Mouse (Mus musculus) intestine, embryonic 14.5 days (tissue): ENCODE measurements around the gene Adsl. TPM values are rescaled to one million over a fixed set of nuclear protein-coding genes. Genes with fewer than 3 reads are reported as not detected.
"Not testable (repeated sequence)": the region's sequence is repeated elsewhere in the genome, so short reads cannot be mapped to it uniquely, and the experiment has no call there.

Experiments used
- ATAC-seq: fragments of 200-750 bp; cut with Nextera tagmentation; replicated peaks from 2 replicates; pipeline ENCODE4 v1.8.0; 2017; ENCODE audit warnings: low read depth, moderate number of reproducible peaks, moderate TSS enrichment, moderate library complexity; ENCODE audit not compliant: low FRiP score, low TSS enrichment
- DNase-seq: peaks from one replicate; pipeline ENCODE4 v3.0.0-alpha.2; 2018; ENCODE audit warnings: low spot score
- H3K27ac ChIP-seq: fragments of 300-500 bp; sonication (generic); 2 replicates; pipeline ENCODE4 v1.5.1; 2014; ENCODE audit warnings: low read depth, mild to moderate bottlenecking, control low read depth
- H3K27me3 ChIP-seq: fragments of 300-500 bp; sonication (generic); replicated peaks from 2 replicates; pipeline ENCODE4 v1.6.1; 2014; ENCODE audit warnings: low read length, control low read depth; ENCODE audit not compliant: control insufficient read depth, insufficient read depth
- H3K36me3 ChIP-seq: fragments of 300-500 bp; sonication (generic); 2 replicates; pipeline ENCODE4 v1.6.1; 2014; ENCODE audit warnings: low read length, control low read depth; ENCODE audit not compliant: control insufficient read depth, insufficient read depth
- H3K4me1 ChIP-seq: fragments of 300-500 bp; sonication (generic); replicated peaks from 2 replicates; pipeline ENCODE4 v1.6.1; 2014; ENCODE audit warnings: low read length, control low read depth, mixed read lengths; ENCODE audit not compliant: control insufficient read depth, insufficient read depth
- H3K4me2 ChIP-seq: fragments of 300-500 bp; sonication (generic); 2 replicates; pipeline ENCODE4 v1.6.1; 2014; ENCODE audit warnings: low read length
- H3K4me3 ChIP-seq: fragments of 300-500 bp; sonication (generic); 2 replicates; pipeline ENCODE4 v1.5.1; 2014; ENCODE audit warnings: low read depth, low read length, control low read depth, mixed read lengths
- H3K9ac ChIP-seq: fragments of 300-500 bp; sonication (generic); 2 replicates; pipeline ENCODE4 v1.6.1; 2014; ENCODE audit warnings: mild to moderate bottlenecking, low read length
- H3K9me3 ChIP-seq: fragments of 300-500 bp; sonication (generic); 2 replicates; pipeline ENCODE4 v1.6.1; 2016; ENCODE audit warnings: low read length, control low read depth; ENCODE audit not compliant: control insufficient read depth
- WGBS: fragments of 180-500 bp; shearing (Covaris S2); extraction: QIAGEN DNeasy Blood & Tissue Kit; methylation state at CpG from one replicate; pipeline ENCODE4 v1.1.7; 2014; 5-methylcytosine and 5-hydroxymethylcytosine counted together
- polyA plus RNA-seq: library from polyadenylated mRNA; unstranded; fragments of >200 nt; fragmentation: Nextera tagmentation; extraction: Ambion mirVana; gene quantifications from 2 replicates; pipeline ENCODE4 v1.2.1, GENCODE M21; 2014

The Adsl gene
- polyA plus RNA-seq: 175 and 189 TPM in 2 replicates

- Histone ChIP-seq H3K27ac (peak within 1 kb of the TSS; percentile 90), H3K36me3 (peaks cover 15% of the 10 kb centered on the region), H3K9me3 (no peaks in the 10 kb centered on the region), H3K27me3 (no peaks in the 10 kb centered on the region), H3K4me3 (peak within 1 kb of the TSS; percentile 97), H3K4me2 (peak within 1 kb of the TSS; percentile 92), H3K9ac (peak within 1 kb of the TSS; percentile 73), H3K4me1 (peaks cover 5% of the 10 kb centered on the region; the same call in 1 of the 2 replicates)
- under 1% methylated on average over 63 of the region's 63 CpGs for WGBS
- DNase-seq (peak; percentile 96), ATAC-seq (peak; percentile 87)
These were observed at the start of gene Adsl for GRCm38 (mm10) chr15:80948145-80949135. Gene Adsl, plus strand, starts transcription at chr15:80948490.

- Histone ChIP-seq H3K9me3 (no peaks in the 10 kb centered on the region), H3K27ac (no peak overlapping the region), H3K27me3 (no peaks in the 10 kb centered on the region), H3K4me1 (no peaks in the 10 kb centered on the region), H3K9ac (no peak overlapping the region), H3K4me2 (no peak overlapping the region), H3K36me3 (peaks cover 92% of the 10 kb centered on the region), H3K4me3 (no peak overlapping the region)
- DNase-seq (no peak), ATAC-seq (no peak)
- 81% methylated on average over 2 of the region's 2 CpGs for WGBS
These were observed 48.5 kb upstream of the Adsl start for GRCm38 (mm10) chr15:80899806-80900205.

DNA sequence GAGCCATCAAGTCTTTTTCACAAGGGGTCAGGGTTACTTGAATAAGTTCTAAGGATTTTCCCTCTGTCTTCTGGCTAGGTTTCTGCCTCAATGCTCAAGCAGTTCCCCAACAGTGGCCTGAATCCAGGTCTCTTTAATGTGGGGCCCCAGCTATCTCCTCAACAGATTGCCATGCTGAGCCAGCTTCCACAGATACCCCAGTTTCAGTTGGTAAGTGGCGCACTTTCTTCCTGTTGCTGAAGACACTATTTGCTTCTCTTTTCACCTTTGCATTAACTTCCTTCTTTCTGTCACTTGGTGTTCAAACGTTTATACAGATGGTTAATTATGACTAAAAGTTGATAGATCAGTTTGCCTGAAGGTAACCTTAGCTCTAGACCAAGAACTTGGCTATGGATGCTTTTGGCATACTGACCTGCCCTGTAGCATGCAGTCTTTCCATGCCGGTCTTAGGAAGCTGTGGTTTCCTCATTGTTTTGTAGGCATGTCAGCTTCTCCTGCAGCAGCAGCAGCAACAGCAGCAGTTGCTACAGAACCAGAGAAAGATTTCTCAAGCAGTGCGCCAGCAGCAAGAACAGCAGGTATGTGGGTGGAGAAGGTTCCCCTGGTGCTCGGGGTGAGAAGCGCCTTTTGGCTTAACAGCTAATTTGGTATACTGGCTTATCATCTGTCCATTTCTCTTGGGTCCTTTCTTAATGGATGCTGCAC is 46.3 kb upstream of the Adsl start:
- no peak overlapping the region for H3K9ac ChIP-seq
- WGBS: 91% methylated on average over 6 of the region's 6 CpGs
- peaks cover 91% of the 10 kb centered on the region for H3K36me3 ChIP-seq

DNA sequence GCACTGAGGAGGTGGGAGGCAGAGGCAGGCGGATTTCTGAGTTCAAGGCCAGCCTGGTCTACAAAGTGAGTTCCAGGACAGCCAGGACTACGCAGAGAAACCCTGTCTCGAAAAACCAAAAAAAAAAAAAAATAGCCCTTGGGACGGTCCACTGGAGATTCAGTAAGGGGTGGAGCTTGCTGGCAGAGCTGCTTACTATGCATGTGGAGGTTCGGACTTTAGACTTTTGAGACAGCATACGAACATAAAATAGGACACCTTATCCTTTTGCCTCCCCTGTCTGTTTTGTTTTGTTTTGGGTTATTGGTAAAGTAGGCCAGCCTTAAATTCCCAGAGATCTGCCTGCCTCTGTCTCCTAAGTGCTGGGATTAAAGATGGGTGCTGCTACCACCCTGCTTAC is 43.5 kb upstream of the Adsl start:
- DNase-seq, H3K4me1 ChIP-seq, ATAC-seq, H3K27ac ChIP-seq, H3K27me3 ChIP-seq, H3K9me3 ChIP-seq, H3K4me2 ChIP-seq, H3K4me3 ChIP-seq, H3K9ac ChIP-seq: not testable (repeated sequence)
- WGBS: 87% methylated on average over 6 of the region's 6 CpGs
- H3K36me3 ChIP-seq: peaks cover 75% of the 10 kb centered on the region

More for the DNA sequence above, 46.3 kb upstream of the Adsl start:
- DNase-seq: no peak
- Histone ChIP-seq H3K4me3 (no peak overlapping the region), H3K27me3 (no peaks in the 10 kb centered on the region), H3K4me2 (no peak overlapping the region), H3K4me1 (no peaks in the 10 kb centered on the region), H3K27ac (no peak overlapping the region), H3K9me3 (no peaks in the 10 kb centered on the region)
- no peak for ATAC-seq

DNA sequence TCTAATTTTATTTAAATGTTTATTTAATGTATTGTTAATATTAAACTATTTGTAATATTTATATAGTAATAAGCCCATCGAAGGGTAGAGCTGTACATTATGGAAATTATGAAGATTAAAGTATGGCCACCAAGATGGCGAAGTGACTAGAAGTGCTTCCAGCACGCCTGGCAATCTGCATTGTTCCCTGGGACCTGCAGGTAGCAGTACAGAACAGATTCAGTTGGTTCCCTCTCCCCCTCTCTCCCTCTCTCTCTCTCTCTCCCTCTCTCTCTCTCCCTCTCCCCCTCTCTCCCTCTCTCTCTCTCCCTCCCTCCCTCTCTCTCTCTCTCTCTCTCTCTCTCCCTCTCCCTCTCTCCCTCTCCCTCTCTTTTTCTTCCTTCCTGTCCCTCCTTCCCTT is 38.1 kb upstream of the Adsl start:
- no peaks in the 10 kb centered on the region for H3K4me1 ChIP-seq
- H3K27ac ChIP-seq: no peak overlapping the region
- no peak for DNase-seq
- H3K4me3 ChIP-seq: no peak overlapping the region
- peaks cover 70% of the 10 kb centered on the region for H3K36me3 ChIP-seq
- no peaks in the 10 kb centered on the region for H3K9me3 ChIP-seq
- no peak for ATAC-seq
- no peak overlapping the region for H3K9ac ChIP-seq
- no peaks in the 10 kb centered on the region for H3K27me3 ChIP-seq
- 96% methylated on average over 3 of the region's 3 CpGs for WGBS
- H3K4me2 ChIP-seq: no peak overlapping the region

GRCm38 (mm10) chr15:80910790-80911531 is 37.3 kb upstream of the Adsl start:
- 86% methylated on average over 4 of the region's 4 CpGs for WGBS
- no peak overlapping the region for H3K9ac ChIP-seq
- peaks cover 68% of the 10 kb centered on the region for H3K36me3 ChIP-seq
- no peak for ATAC-seq
- H3K4me2 ChIP-seq: no peak overlapping the region
- H3K4me3 ChIP-seq: no peak overlapping the region
- H3K9me3 ChIP-seq: no peaks in the 10 kb centered on the region
- H3K27ac ChIP-seq: no peak overlapping the region
- H3K27me3 ChIP-seq: no peaks in the 10 kb centered on the region
- H3K4me1 ChIP-seq: no peaks in the 10 kb centered on the region
- no peak for DNase-seq

DNA sequence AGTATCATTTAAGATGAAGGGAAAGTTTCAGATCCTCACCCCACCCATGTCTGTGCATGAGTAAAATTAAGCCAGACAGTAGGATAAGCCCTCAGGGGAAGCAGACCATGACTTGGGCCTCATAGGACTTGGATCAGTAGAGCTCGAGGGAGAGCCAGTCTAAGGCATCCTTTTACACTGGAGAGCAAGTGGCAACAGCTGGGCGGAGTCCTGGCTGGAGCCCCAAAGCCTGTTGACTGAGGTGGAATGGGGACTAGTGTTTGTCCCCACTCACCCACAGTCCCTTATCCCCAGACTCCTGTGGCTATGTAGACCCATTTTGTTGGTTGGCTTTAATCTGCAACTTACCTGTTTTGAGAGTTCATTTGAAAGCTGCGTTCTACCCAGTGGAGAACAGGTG is 36.1 kb upstream of the Adsl start:
- peaks cover 69% of the 10 kb centered on the region for H3K36me3 ChIP-seq
- H3K4me1 ChIP-seq: no peaks in the 10 kb centered on the region
- no peak overlapping the region for H3K4me2 ChIP-seq
- ATAC-seq: no peak
- H3K27ac ChIP-seq: no peak overlapping the region
- no peak overlapping the region for H3K4me3 ChIP-seq
- no peak overlapping the region for H3K9ac ChIP-seq
- no peak for DNase-seq
- no peaks in the 10 kb centered on the region for H3K9me3 ChIP-seq
- no peaks in the 10 kb centered on the region for H3K27me3 ChIP-seq
- 87% methylated on average over 3 of the region's 3 CpGs for whole genome bisulfite sequencing

DNA sequence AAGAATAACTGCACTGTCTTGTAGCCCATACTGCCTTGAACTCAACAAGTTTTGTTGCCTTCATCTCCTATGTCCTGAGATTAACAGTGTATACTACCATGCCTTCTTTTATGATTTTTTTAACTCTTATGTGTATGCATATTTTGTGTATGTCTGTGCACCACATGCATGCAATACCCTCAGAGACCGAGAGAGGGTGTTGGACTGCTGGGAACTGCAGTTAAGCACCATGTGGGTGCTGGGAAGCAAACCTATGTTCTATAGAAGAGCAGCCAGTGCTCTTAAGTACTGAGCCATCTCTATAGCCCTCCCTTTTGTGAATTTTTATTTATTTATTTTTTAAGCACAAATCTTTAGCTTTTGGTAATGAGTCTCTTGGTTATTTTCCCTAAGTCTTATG is 34.5 kb upstream of the Adsl start:
- Histone ChIP-seq H3K9ac (no peak overlapping the region), H3K36me3 (peaks cover 77% of the 10 kb centered on the region), H3K4me1 (no peaks in the 10 kb centered on the region), H3K27ac (no peak overlapping the region), H3K27me3 (no peaks in the 10 kb centered on the region), H3K4me2 (no peak overlapping the region), H3K9me3 (no peaks in the 10 kb centered on the region), H3K4me3 (no peak overlapping the region)
- 83% methylated on average over 1 of the region's 1 CpGs for WGBS
- ATAC-seq: no peak
- no peak for DNase-seq
